Mouse (Mus musculus): Measurements from ENCODE around the gene Pm20d1.

The Pm20d1 gene

DNA sequence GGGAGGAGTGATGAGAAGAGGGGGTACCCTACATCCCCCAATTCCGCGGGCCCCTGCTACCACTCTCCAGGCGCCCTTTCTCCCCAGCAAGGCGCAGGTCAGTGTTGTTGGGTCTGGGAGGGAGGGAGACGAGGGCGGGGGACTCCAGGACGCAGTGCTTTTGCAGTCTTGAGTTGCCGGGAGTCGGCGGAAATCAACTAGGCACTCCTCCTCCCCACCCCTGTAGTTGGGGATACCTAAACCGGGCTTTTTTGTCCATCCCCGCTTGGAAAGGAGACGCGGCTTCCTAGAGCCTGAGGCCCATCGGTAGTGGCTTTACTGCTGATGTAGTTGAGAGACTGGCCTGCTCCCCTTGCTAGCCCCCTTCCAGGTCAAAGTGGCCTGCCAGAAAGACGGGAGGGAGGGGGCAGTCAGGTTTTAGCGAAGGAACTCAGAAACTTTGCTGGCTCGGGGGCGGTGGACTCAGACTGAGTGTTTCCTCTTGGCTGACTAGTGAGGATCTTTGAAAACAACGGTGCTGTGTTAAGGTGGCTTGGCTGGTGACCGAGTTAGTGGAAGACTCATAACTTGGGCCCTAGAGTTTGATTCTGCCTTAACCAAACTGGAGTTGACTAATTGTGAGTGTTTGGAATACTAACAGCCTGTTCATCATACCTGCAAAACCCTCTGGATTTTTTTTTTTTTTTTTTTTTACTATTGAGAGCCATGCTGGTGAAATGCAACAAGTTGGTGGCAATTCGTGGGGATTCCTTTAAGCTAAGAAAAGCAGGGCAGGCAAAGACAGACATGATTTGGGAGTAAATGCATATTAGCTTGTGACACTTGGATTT is 31.3 kb downstream of the Pm20d1 start:
- DNase-seq (ENCODE audit: low read depth, low spot score): peak; percentile 48

DNA sequence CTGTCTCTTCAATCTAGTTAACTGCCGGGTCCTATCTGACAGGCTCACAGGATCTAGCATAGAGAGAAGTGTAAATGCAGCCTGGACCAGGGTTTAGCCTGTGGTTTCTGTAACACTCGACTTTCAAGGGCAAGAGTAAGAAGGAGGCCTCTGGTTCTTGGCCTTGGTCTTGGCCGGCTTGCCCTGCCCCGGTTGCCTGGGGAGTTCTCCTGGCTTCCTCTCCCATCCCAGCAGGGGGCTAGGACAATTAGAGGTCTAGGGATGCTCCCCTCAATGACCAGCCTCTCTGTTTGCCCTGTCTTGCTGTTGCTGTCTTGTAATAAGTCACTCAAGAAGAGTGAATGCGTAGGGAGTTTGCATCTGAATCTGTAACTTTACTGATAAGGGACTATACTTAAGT is 32.1 kb downstream of the Pm20d1 start:
- no peak for DNase-seq (ENCODE audit: low read depth, low spot score)

DNA sequence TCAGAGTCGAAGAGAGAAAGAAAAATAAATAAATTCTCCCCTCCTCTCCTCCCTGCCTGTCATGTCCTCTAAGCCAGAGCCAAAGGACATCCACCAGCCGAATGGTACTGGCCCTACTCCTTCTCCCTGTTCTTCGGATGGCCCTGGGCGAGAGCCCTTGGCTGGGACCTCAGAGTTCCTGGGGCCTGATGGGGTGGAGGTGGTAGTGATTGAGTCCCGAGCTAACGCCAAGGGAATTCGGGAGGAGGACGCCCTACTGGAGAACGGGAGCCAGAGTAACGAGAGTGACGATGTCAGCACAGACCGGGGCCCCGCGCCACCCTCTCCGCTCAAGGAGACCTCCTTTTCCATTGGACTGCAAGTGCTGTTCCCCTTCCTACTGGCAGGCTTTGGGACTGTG is 33.4 kb downstream of the Pm20d1 start:
- DNase-seq (ENCODE audit: low read depth, low spot score): no peak

DNA sequence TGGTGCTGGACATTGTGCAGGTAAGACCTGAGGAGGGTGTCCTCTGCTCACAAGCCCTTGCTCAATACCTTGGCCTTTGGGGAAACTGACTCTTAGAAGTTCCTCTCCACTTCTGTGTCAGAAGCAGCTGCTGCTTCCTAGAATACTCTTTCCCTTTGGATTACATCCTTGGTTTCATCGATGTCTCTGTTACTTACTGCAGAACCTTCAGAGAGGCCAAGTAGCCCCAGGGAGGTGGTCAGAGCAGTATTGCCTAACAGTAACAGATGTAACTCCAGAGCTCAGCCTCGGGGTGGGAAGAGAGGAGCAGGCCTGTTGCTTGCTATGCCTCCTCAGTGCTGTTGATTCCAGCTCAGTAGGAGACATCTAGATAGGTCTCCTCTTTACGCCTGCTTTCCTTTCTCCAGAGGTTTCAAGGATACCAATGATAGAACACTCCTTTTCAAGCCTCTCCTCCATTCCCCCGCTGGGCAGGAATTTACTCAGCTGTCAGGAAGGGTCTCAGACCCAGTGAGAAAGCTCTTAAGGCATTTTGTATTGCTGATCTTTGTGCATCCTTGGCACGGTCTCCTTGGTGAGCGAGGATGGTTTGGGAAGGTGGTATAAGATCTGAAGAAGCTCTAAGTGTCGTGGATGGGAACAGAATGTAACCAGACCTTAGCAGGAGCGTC is 33.9 kb downstream of the Pm20d1 start:
- DNase-seq (ENCODE audit: low read depth, low spot score): no peak

DNA sequence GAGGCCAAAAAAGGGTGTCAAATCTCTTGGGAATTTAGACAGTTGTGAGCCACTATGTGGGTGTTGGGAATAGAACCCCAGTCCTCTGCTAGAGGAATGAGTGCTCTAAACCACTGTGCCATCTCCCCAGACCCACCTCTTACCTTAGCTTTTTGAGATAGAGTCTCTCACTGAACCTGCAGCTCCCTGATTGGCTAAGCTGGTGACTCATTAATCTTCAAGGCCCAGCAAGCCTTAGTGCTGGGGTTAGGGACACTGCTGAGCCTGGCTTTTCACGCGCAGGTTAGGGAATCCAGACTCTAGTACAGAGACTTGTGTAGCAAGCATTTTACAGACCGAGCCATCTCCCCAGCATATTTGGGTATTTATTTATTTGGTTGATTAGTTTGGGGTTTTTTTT is 39.9 kb downstream of the Pm20d1 start:
- no peak for DNase-seq (ENCODE audit: low read depth, low spot score)

DNA sequence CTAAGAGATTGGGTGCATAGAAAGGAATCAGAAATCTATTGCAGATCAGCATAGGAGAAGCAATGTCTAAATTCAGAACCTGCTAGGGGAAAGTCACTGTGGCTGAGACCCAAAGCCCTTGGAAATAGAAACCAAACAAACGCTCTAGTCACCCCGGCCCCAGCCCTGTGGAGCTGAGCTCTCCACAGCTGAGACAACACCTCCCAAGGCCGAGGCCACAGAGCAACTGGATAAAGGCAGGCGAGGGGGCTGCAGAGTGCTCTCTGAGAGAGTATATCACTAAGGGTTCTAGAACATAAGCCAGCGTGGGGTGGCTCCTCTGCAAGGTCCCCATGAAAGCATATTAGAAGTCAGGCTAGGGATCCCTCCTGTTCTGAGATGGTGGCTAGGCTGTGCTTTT is 41.4 kb downstream of the Pm20d1 start:
- no peak for DNase-seq (ENCODE audit: low read depth, low spot score)

DNA sequence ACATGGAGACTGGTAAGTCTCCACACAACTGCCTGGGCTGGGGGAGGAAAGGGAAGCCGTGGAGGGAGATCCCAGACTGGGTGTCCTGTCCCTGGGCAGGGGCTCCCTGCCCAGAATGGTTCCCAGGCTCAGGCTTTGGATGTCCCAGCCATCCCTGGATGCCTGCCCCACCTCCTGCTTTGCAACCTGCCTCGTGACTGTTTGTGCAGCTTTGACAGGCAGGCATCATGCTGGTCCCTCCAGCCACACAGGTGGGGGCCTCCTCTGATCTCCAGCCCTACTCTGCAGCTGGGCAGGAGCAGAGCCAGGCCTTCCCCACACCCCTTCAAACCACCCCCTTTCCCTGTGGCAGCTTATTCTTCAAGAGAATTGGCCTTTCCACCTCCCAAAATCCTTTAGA is 42.1 kb downstream of the Pm20d1 start:
- no peak for DNase-seq (ENCODE audit: low read depth, low spot score)

DNA sequence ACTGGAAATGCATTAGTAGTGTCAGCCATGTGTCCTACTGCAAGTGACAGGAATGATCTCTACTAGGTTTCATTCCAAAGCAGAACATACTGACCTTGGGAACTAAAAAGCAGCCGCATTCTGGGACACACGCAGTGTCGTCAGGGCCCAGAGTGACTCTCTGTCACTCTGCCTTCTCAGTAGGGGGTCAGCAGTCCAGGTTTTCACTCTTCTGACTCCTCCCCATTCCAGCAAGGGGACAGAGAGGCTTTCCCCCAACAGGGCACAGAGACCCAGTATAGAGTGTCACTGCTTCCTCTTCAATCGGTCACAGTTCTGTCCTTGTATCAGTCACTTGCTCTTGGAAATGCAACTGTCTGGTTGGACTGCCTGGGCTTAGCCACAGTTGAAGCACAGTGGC is 45.0 kb downstream of the Pm20d1 start:
- no peak for DNase-seq (ENCODE audit: low read depth, low spot score)

DNA sequence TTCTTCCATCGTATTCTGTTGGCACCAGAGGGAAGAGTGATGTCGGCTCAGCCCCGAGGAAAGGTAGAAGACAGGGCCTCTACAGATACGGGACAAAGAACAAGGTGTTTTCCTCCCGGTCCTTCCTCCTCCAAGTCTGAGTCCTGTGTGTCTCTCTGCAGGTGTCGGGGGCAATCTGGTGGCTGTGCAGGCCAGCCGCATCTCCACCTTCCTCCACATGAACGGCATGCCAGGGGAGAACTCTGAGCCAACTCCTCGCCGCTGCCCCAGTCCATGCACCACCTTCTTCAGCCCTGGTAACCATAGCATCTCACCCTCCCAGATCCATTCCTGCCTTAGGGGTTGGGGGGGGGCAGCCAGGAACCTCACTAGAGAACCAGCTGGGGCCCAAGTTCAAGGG is 46.6 kb downstream of the Pm20d1 start:
- DNase-seq (ENCODE audit: low read depth, low spot score): no peak

DNA sequence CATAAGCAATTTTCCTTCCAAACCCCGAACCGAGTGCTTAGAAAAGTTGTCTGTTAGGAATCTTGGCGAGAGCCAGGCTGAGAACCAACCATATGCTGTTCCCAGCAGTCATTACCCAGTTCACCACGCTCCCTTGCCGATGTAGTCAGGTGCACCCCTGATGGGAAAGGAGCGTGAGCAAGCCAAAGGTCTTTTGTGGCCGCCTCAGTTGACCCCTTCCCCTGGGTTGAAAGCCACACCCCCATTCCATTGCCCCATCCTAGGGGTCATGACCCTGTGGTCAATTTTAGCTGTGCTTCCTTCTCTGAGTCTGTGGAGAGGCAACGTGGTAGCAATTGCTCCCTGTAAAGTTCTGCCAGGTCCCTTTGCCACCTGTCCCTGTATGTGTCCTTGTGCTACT is 47.7 kb downstream of the Pm20d1 start:
- DNase-seq (ENCODE audit: low read depth, low spot score): no peak

DNA sequence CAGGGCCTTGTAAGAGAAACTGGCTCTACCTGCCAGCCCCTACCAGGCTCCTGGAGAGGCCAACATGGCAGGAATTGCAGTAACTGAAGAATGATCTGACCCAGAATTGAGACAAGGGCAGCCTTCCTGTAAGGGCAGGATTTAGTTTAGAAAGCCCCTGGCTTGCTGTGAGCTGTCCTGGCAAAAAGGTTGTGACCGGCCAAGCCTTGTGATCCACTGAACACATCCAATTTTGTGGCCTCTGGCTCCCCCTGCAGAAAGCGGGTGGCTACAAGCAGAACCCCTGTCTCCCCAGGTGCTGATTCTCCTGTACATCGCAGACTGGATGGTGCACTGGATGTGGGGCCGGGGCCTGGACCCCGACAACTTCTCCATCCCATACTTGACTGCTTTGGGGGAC is 49.1 kb downstream of the Pm20d1 start:
- no peak for DNase-seq (ENCODE audit: low read depth, low spot score)

DNA sequence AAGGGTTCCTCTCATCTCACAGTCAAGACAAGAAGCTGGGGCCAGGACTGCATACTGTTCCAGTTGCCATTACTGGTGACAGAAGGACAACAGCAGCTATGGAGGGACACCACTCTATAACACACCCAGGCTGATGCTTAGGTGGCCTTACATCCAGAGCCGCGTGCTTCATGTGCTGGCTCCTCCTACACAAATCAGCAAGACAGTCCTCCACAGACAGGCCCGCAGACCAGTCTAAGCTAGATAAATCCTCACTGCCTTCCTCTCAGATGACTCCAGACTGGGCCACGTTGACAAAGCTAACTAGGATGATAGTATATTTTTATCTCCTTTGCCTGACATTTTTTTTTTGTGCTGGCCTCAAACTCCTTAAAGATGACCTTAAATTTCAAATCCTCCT is 64.6 kb downstream of the Pm20d1 start:
- no peak for DNase-seq (ENCODE audit: low read depth, low spot score)

DNA sequence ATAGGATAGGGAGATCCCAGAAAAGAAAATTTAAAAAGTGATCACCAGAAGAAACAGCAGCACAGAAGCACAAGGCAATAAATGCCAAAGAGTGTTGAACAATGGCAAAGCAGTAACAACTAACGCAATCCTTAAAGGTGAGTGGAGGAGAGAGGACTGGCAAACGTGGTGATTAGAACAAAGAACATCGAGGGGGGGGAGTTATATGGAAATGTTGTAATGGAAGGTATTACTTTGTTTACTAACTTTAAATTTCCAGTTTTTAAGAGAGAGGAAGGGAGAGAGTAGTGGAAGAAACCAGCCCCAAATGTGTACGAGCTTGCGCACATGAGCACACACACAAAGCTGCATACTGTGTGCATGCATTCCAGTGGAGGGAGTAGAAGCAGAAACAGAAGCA is 68.4 kb downstream of the Pm20d1 start:
- DNase-seq (ENCODE audit: low read depth, low spot score): no peak

DNA sequence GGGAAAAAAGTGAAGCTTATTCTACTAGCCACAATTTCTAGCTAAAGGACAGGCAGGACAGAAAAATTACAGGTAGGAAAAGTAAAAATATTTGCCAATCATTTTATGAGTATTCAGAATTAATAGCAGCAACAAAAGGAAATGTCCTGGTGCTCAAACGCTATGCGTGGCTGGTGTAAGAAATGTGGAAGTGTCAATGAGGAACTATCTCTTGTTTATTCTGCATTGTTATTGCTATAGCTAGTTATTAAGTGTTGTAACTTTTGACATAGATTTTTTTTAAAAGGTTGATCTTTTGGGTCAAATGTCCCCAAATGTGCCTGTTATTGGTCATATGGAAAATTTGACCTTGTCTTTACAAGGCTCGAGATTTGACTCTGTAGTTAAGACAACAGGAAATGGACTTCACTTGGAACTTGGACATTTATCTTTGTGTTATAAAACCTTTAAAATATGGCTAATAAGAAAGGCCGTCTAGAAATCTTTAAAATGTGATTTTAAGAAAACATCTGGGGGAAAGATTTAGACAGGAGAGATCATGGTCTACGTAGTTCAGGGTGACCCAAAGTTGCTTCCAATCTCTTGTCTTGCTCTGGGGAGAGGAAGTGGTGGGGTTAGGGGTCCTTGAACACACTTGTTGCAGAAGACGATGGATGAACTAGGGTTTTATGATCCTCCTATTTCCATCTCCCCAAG is 69.3 kb downstream of the Pm20d1 start:
- no peak for DNase-seq (ENCODE audit: low read depth, low spot score)

DNA sequence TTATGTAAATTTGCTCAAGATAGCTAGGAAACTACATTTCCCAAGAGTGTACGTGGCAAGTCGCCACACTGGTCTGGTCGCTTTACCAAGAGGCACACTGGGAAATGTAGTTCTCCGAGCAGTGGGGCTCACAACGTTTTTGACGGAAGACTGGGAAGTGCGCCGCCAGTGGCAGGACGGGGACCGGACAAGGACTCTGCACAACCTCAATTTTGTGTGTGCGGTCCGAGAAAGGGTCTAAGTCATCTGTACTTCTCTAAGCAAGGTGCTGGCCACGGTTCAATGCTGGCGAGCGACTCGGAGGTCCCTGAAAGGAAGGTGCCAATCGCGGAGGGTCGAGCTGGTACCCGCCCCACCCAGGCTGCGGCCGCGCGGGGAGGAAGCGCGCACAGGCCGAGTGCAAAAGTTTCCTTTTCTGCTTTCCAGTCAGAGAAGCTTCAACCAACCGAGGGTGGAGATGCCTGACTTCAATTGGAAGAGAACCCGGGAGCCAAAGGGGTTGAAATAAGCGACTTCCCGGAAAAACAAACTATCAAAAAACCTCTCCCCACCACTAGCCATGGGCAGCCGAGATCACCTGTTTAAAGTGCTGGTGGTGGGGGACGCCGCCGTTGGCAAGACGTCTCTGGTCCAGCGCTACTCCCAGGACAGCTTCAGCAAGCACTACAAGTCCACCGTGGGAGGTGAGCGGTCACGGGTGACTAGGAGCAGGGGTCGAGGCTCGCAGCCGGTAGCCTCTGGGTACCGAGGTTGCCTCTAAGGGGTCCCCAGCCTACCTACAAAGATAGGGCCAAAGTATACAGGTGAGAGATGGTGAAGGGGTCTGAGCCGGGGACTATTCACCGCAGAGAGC is 70.1 kb downstream of the Pm20d1 start, which contains the start of gene Rab29:
Gene Rab29, plus strand, starts transcription at position 132 of the 853 bp plus-strand sequence.
- peak; percentile 90 for DNase-seq (ENCODE audit: low read depth, low spot score)

DNA sequence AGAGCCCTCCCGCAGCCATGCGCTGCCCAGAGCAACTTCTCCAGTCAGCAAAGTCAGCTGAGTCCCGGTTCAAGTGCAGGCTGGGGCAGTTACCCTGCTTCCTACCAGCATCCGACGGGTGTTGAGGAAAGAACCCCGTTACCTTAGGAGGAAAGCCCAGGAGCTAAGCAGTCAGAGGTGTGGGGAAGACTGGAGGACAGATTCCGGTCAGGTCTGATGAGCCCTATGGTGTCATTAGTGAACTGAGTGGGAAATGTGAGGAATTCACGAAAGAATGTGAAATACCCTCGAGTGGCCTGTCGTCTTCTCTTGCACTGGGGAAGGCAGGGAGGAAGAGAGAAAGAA is 70.7 kb downstream of the Pm20d1 start:
- no peak for DNase-seq (ENCODE audit: low read depth, low spot score)

DNA sequence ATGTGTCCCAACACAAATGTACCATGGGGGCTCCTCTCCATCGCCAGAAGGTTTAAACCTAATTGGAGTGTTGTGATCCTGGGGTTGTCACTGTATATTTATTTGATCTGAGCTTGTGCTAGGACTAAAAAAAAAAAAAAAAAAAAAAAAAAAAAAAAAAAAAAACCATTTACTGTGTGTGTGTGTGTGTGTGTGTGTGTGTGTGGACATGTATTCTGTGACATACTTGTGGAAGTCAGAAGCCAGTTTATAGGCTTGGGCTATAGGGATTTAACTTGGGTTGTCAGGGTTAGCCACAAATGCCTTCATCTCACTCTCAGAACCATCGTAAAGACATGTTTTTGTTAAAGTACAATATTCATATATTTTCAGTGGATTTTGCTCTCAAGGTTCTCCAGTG is 72.4 kb downstream of the Pm20d1 start:
- DNase-seq (ENCODE audit: low read depth, low spot score): no peak

All from forelimb bud, embryonic 11.5 days (tissue).